Mouse (Mus musculus): ENCODE measurements around the gene Rab3b. TPM values are rescaled to one million over a fixed set of nuclear protein-coding genes. Genes with fewer than 3 reads are reported as not detected.

Gene Rab3b
- total and polyA plus RNA-seq, 3 experiments, result 0.11 TPM; not detected in 2

DNA sequence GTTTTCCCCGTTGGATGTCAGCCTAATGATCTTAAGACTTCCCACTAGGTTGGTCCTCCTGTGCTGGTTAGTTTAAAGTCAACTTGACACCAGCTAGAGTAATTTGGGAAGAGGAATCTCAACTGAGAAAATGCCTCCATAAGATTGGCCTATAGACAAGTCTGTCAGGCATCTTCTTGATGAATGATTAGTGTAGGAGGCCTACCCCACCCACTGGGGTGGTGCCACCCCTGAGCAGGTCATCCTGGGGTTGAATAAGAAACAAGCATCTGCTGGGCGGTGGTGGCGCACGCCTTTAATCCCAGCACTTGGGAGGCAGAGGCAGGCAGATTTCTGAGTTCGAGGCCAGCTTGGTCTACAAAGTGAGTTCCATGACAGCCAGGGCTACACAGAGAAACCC, 5.1 kb upstream of the Rab3b start:
- H3K79me2 ChIP-seq (ENCODE audit: control insufficient read depth, insufficient read depth, low read length, poor library complexity), result no peaks in the 10 kb centered on the region
- no peak overlapping the region for H3K27ac ChIP-seq (ENCODE audit: control insufficient read depth, low read depth, low read length)
- H3K4me3 ChIP-seq (ENCODE audit: control insufficient read depth in 1 of 2, insufficient read depth in 1 of 2, low read depth in 2 of 2, low read length in 2 of 2), result no peak overlapping the region
- TF ChIP-seq ZNF384 (IDR thresholded peaks at IDR 0.05; ENCODE audit: low read depth, low read length), result no peak
- no peak for TF ChIP-seq EP300 (IDR thresholded peaks at IDR 0.05; ENCODE audit: low read depth in 1 of 2, low read length in 2 of 2)
- TF ChIP-seq NELFE (IDR thresholded peaks at IDR 0.05; ENCODE audit: low read depth, low read length), result no peak
- TF ChIP-seq CHD2 (IDR thresholded peaks at IDR 0.05; ENCODE audit: low read length), result no peak
- no peak for TF ChIP-seq CHD1 (IDR thresholded peaks at IDR 0.05; ENCODE audit: low read depth, low read length)
- no peak for TF ChIP-seq ZC3H11A (IDR thresholded peaks at IDR 0.05; ENCODE audit: low read depth, low read length)
- no peak for TF ChIP-seq MAZ (IDR thresholded peaks at IDR 0.05; ENCODE audit: low read depth, low read length)
- no peak for TF ChIP-seq JUND (IDR thresholded peaks at IDR 0.05; ENCODE audit: low read depth, low read length)
- TF ChIP-seq MAFK (IDR thresholded peaks at IDR 0.05; ENCODE audit: borderline replicate concordance, low read depth, low read length), result no peak
- TF ChIP-seq USF2 (IDR thresholded peaks at IDR 0.05; ENCODE audit: borderline replicate concordance in 1 of 2, insufficient read depth in 1 of 2, low read depth in 1 of 2, low read length in 2 of 2), result no peak
- TF ChIP-seq USF1 (IDR thresholded peaks at IDR 0.05; ENCODE audit: low read depth, low read length), result no peak
- TF ChIP-seq KAT2A (conservative IDR thresholded peaks at IDR 0.05; ENCODE audit: low read depth, low read length), result no peak
- no peak for TF ChIP-seq MAX (IDR thresholded peaks at IDR 0.05; ENCODE audit: low read length)
- no peak for TF ChIP-seq CTCF (IDR thresholded peaks at IDR 0.05 in 2 of 3, conservative IDR thresholded peaks at IDR 0.05 in 1 of 3; ENCODE audit: control insufficient read depth in 1 of 3, insufficient read depth in 1 of 3, low read depth in 2 of 3, low read length in 3 of 3, poor library complexity in 1 of 3, severe bottlenecking in 1 of 3)
- TF ChIP-seq MYC (IDR thresholded peaks at IDR 0.05; ENCODE audit: low read depth, low read length), result no peak
- TF ChIP-seq SMC3 (IDR thresholded peaks at IDR 0.05; ENCODE audit: low read depth, low read length), result no peak
- TF ChIP-seq RCOR1 (IDR thresholded peaks at IDR 0.05; ENCODE audit: low read depth, low read length), result no peak
- TF ChIP-seq TBP (IDR thresholded peaks at IDR 0.05; ENCODE audit: low read depth, low read length), result no peak
- no peaks in the 10 kb centered on the region for H3K4me1 ChIP-seq (ENCODE audit: control insufficient read depth in 1 of 2, insufficient read depth in 2 of 2, low read length in 2 of 2)
- H3K27me3 ChIP-seq (ENCODE audit: control insufficient read depth in 1 of 2, insufficient read depth in 2 of 2, low read length in 2 of 2), result no peaks in the 10 kb centered on the region
- no peaks in the 10 kb centered on the region for H3K9me3 ChIP-seq (replicated peaks; ENCODE audit: insufficient read depth, low read length)
- no peak for DNase-seq (ENCODE audit: low read depth, low spot score)
- no peak overlapping the region for H3K9ac ChIP-seq (ENCODE audit: control insufficient read depth, low read depth, low read length, poor library complexity, severe bottlenecking)
- H3K36me3 ChIP-seq (ENCODE audit: control insufficient read depth in 1 of 2, insufficient read depth in 2 of 2, low read length in 2 of 2), result no peaks in the 10 kb centered on the region

GRCm38 (mm10) chr4:108877901-108878300, 962 bp upstream of the Rab3b start:
- Histone ChIP-seq H3K36me3 (ENCODE audit: control insufficient read depth in 1 of 2, insufficient read depth in 2 of 2, low read length in 2 of 2) (no peaks in the 10 kb centered on the region), H3K4me1 (ENCODE audit: control insufficient read depth in 1 of 2, insufficient read depth in 2 of 2, low read length in 2 of 2) (no peaks in the 10 kb centered on the region), H3K9ac (ENCODE audit: control insufficient read depth, low read depth, low read length, poor library complexity, severe bottlenecking) (no peak overlapping the region), H3K27me3 (ENCODE audit: control insufficient read depth in 1 of 2, insufficient read depth in 2 of 2, low read length in 2 of 2) (no peaks in the 10 kb centered on the region), H3K27ac (ENCODE audit: control insufficient read depth, low read depth, low read length) (no peak overlapping the region), H3K79me2 (ENCODE audit: control insufficient read depth, insufficient read depth, low read length, poor library complexity) (no peaks in the 10 kb centered on the region), H3K9me3 (replicated peaks; ENCODE audit: insufficient read depth, low read length) (no peaks in the 10 kb centered on the region), H3K4me3 (ENCODE audit: control insufficient read depth in 1 of 2, insufficient read depth in 1 of 2, low read depth in 2 of 2, low read length in 2 of 2) (no peak overlapping the region)
- no peak for DNase-seq (ENCODE audit: low read depth, low spot score)
- TF ChIP-seq USF1 (IDR thresholded peaks at IDR 0.05; ENCODE audit: low read depth, low read length), result no peak
- TF ChIP-seq MAFK (IDR thresholded peaks at IDR 0.05; ENCODE audit: borderline replicate concordance, low read depth, low read length), result no peak
- TF ChIP-seq ELF1 (IDR thresholded peaks at IDR 0.05; ENCODE audit: low read depth, low read length), result no peak
- no peak for TF ChIP-seq TAL1 (IDR thresholded peaks at IDR 0.05; ENCODE audit: low read length)
- no peak for TF ChIP-seq MXI1 (IDR thresholded peaks at IDR 0.05; ENCODE audit: low read depth, low read length)
- no peak for TF ChIP-seq MYC (IDR thresholded peaks at IDR 0.05; ENCODE audit: low read depth, low read length)
- no peak for TF ChIP-seq MAX (IDR thresholded peaks at IDR 0.05; ENCODE audit: low read length)
- no peak for TF ChIP-seq ZKSCAN1 (IDR thresholded peaks at IDR 0.05; ENCODE audit: low read depth, low read length)
- no peak for TF ChIP-seq ETS1 (IDR thresholded peaks at IDR 0.05; ENCODE audit: low read depth, low read length)
- TF ChIP-seq UBTF (IDR thresholded peaks at IDR 0.05; ENCODE audit: borderline replicate concordance, insufficient read depth, low read depth, low read length), result no peak
- no peak for TF ChIP-seq USF2 (IDR thresholded peaks at IDR 0.05; ENCODE audit: borderline replicate concordance in 1 of 2, insufficient read depth in 1 of 2, low read depth in 1 of 2, low read length in 2 of 2)
- no peak for TF ChIP-seq TBP (IDR thresholded peaks at IDR 0.05; ENCODE audit: low read depth, low read length)
- TF ChIP-seq JUND (IDR thresholded peaks at IDR 0.05; ENCODE audit: low read depth, low read length), result no peak
- no peak for TF ChIP-seq ZMIZ1 (IDR thresholded peaks at IDR 0.05; ENCODE audit: low read depth, low read length)

All from MEL (cell line).